Mouse (Mus musculus) 416B (cell line): Measurements from ENCODE around the gene Tstd1.

ENCODE experiments used
- DNase-seq: peaks from one replicate; pipeline ENCODE4 v3.0.0; 2011; ENCODE audit warnings: low read depth

Tstd1 gene

DNA sequence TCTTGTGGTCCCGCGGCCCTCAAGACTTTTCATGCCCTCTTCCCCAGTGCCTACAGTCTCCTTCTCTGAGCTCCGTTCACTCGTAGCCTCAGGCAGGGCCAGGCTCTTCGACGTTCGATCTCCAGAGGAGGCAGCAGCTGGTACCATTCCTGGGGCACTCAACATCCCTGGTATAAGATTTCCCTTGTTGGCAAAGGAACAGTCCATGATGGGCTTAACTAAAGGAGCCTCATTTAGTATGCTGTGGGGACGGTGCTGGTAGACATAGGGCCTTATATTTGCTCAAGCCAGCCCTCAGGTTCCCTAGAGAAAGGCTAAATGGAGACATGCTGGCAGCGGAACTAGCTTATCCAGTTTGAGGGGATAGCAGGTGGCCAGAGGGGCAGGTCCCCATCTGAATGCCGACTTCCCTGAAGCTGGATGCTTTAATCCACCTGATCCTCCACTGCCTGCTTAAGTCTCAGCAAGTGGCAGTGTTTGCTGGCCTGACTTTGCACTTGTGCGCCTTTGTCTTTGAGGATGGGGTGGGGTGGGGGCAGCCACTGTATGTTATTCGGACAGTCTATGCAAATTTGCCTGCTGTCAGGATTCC lies 715 bp downstream of the Tstd1 start:
- DNase-seq, result no peak

- no peak for DNase-seq
These were observed 1.2 kb downstream of the Tstd1 start for GRCm38 (mm10) chr1:171419905-171420304.

- peak; percentile 15 for DNase-seq
These were observed 3.9 kb downstream of the Tstd1 start for GRCm38 (mm10) chr1:171422504-171423095.

- DNase-seq, result no peak
These were observed 6.0 kb downstream of the Tstd1 start for GRCm38 (mm10) chr1:171424638-171425037.

- DNase-seq, result no peak
These were observed 6.5 kb downstream of the Tstd1 start for GRCm38 (mm10) chr1:171425126-171425525.

DNA sequence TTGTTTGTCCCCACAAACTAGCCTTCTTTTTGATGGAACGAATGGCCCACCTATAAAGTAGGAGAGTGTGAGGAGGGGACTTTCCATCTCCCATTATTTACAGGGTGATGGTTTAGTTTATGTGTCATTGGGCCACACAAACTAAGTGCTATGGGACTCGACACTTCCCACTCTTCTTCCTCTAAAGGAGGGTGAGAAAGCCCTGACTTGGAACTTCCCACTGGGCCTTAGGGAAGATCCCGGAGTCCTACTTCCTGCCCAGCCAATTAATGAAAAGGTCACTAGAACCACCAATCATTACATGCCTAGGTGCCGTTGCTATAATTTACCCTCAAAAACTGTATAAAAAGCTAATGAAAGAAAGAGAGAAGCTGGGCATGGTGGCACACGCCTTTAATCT lies 13.5 kb downstream of the Tstd1 start:
- no peak for DNase-seq

GRCm38 (mm10) chr1:171435288-171435814 lies 16.7 kb downstream of the Tstd1 start:
- no peak for DNase-seq

GRCm38 (mm10) chr1:171435974-171436373 lies 17.3 kb downstream of the Tstd1 start:
- DNase-seq, result no peak

GRCm38 (mm10) chr1:171437264-171438013 lies 18.8 kb downstream of the Tstd1 start, which contains the start of gene F11r:
TSS of gene F11r (plus strand) at chr1:171437535.
- DNase-seq, result no peak

DNA sequence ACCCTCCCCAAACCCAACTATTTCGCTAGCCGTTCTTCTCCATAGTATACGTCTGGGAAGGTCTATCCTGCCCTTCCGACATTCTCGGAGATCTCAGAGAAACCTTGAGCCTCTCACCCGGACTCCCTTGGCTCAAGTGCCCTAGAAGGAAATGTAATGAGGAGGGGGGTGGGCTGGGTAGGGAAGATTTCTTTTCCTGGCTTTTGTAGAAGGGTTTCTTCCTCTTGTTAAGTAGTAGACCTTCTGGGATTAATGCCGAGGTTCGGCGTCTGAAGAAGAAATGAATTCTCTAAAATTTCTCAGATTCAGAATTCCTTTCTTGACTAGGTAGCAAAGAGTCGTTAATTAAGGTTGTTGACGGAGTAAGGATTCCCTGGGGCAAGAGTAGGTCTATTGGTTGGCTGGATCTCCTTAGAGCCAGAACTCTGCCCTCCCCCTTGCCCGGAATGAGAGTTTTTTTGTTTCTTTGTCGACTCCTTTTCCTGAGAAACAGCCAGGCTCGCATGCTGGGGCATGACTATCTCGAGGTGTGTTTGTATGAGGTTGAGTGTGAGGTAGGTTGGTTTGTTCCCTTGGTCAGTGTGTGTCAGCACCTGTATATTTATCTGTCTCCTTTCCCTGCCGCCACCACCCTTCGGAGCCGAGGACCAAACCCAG lies 19.5 kb downstream of the Tstd1 start:
- DNase-seq, result no peak

DNA sequence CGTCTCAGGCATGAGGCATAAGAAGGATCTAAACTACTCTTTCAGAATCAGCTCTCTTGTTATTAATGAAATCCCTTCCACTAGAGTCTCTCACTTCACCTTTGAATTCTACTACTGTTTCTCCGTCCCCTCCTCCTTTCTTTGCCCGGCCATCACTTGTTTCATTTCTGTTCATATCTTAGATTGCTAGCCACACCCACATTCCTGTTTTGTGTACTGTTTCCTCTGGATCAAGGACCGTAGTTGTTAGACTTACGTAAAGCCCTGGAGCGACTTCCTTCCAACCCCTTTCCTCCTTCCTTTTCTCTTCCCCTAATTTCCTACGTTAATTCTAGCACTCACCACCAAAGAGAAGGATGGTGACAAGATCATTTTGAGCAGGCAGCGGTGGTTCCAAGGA lies 20.4 kb downstream of the Tstd1 start:
- DNase-seq, result no peak

DNA sequence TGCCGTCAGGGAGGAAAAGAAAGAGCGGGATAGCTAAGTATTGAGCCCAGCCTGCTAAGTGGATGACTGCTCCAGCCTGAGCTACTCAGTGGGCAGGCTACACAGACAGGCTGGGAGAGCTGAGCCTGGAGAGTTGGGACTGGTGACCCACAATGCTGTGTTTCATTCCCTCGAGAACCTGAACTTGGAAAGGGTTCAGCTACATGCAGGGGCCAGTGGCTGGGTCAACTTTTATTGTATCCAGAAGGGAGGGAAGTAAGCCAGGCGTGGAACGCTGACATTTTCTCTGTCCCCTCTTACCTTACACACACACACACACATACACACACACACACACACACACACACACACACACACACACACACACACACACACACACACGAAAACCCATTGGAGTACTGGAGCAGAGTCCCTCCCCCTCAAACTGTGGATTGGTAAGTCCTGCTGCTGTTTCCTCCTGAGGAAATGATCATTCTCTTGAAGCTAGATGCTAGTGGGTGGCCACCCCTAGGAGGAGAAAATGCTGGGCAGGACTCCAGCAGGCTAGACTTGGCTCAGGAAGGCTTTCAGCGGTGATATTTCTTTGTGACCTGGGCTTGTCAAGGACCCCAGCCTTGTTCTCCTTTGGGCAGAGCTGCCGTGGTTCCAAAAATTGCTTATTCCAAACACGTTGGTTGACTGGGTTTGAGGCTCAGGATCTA lies 21.5 kb downstream of the Tstd1 start:
- DNase-seq, result peak; percentile 81

DNA sequence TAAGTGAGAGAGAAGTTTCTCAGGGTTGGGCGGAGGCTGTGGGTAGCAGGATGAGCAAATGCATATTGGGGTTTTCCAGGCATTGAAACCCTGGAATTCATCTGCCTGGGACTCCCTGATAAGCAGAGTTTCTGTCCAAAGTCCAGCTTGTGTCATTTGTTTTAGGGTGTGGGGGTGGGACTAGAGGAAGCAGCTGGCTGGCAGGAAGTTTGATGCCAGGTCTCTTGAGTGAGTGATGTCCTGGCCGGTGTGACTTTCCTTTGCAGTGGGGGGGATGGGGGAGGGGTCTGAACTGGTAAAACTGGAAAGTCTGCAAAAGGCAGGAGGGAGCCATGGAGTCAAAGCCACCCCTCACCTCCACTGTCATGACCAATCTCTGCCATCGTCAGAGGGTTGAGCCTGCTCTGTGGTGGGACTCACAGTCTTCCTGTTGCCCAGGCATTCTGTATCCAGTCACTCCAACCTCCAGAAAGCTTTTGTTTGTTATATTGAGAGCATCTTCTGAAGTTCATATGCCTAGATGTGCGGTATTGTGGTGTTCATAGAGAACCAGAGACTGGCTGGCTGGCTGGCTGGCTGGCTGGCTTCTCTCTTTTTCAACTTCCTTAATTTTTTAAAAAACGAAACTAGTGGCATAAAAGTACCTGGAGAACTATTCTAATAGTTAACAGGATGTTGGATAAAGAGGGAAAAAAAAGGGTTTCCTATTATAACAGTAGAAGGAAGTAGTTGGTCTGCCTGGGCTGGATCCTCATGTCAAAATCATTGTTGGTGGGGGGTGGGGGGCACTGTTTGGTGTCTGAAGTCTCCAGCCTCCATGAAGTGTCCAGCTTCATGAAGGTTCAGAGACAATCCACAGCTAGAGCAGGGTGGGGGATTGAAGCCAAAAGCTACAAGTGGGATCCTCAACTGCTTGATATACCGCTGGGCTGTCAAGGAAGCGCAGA lies 23.1 kb downstream of the Tstd1 start:
- DNase-seq, result peak; percentile 71

DNA sequence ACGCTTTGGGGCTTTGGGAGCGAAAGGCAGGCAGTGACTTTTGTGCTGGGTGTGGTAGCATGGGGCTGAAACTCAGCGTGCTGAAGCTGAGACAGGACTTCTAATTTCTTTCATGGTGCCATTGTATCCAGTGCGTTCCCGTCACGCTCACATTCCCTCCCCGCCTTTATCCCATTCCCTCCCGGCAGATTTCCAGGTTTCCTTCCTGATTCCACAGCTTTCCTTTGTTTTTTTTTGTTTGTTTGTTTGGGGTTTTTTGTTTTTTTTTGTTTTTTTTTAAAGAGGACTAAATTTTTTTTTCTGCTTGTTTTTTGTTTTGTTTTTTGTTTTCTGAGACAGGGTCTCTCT lies 23.7 kb downstream of the Tstd1 start:
- DNase-seq, result no peak

DNA sequence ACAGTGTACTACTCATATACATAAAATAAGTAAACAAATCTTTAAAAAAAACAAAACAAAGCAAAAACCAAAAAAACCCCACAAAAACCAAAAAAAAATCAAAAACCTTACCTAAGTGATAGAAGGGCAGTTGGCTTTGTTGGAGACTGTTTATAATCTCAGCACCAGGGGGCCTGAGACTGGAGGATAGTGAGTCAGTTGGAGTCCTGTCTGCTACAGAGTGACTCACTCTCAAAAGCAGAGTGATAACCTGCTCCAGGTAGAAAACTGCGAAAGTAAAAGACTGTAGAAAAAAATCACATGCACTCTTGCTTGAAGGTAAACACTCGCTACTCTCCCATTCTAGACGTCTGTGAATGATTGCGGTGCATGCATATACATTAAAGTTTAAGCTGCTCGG lies 26.4 kb downstream of the Tstd1 start:
- no peak for DNase-seq

DNA sequence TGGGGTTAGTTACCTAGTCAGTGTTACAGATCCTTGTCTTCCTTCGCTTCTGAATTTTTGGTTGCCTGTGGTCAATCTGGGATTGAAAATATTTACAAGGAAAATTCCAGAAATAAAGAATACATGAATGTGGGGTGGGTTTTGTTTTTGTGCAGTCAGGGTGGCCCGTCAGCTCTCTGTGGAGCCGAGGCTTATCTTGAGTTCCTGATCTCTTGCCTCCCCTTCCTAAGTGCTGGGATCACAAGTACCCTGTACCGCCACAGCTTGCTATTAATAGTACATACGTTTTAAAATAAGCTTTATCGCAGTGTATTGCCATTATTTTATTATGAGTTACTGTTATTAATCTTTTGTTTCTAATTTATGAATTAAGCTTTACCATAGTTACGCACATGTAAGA lies 28.2 kb downstream of the Tstd1 start:
- no peak for DNase-seq

GRCm38 (mm10) chr1:171447692-171448091 lies 29.0 kb downstream of the Tstd1 start:
- no peak for DNase-seq

DNA sequence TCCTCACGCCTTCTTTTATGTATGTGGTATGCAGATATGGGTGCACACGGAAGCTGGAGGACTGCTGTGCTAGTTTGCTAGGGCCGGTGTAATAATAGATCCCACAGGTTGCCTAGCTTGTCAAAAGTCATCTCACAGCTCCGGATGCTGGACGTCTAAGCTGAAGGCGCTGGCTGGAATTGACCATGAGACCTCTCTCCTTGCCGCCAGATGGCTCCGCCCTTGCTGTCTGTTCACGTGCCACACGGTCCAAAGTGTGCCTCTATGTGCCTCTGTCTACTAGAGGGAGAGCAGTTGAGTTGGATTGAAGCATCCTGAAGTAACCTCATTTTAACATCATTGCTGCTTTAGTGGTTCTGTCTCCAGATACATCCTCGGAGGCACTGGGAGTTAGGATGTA lies 31.4 kb downstream of the Tstd1 start:
- no peak for DNase-seq

GRCm38 (mm10) chr1:171451001-171451400 lies 32.3 kb downstream of the Tstd1 start:
- no peak for DNase-seq

GRCm38 (mm10) chr1:171452522-171452921 lies 33.9 kb downstream of the Tstd1 start:
- DNase-seq, result no peak

DNA sequence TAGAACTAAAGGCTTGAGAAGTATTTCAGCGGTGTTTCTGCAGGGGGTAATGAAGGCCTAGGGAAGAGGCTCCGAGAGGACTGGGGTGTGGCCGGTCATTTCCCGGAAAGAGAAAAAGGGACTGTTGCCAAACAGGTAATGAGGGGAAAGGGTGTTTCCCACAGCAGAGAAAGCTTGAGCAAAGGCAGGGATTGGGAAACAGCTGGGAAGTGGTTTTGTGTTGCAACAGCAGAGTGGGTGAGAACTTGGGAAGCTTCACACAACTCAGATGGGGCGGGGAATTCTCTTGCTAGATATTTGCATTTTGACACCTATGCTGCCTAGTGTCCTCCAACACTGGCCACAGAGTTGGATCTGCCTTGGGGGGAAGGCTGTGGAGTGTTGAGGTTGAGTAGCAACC lies 34.3 kb downstream of the Tstd1 start:
- DNase-seq, result peak; percentile 38
